Mouse (Mus musculus) right cerebral cortex, postnatal 10 days (tissue): ENCODE results near the gene Itga9.

Experiments
- DNase-seq, 2 experiments: peaks; one replicate each; pipeline ENCODE4 v3.0.0; 2021; ENCODE audit warnings: low spot score in 2 of 2

The Itga9 gene

DNA sequence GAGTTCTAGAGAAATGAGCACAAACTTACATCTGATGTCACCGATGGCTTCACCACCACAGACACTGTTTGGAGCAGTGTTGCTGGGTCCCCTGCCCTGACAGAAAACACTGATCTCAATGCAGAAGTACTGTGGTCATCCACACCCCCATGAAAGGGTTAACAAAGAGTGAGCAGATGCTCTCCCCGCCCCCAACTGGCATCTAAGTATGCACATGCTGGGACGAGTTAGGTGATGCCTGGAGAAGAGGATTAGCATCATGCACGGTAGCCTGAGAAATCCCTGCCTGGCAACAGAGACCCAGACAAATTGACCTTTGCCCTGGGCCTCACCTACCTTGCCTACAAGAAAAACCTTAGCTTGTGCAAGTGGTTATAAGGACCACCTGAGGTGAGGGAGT lies 162.1 kb downstream of the Itga9 start:
- no peak for DNase-seq

DNA sequence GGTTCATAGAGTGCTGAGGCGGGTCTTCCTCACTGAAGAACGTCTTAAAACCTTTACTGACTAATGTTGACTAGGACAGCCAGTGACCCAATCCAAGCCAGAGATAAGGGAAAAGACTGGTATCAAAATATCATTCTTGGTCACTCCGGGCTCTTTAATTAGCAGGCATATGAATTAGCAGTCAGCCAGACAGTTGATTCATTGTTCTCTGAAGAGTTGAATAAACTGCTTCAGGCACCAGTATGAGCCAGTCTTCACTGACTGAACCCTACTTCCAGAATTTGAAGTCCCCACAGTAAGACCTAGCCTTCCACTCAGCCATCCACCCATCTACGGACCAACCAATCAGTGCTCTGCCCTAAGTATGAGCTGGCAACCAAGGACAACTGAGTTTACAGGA lies 163.9 kb downstream of the Itga9 start:
- DNase-seq = no peak

DNA sequence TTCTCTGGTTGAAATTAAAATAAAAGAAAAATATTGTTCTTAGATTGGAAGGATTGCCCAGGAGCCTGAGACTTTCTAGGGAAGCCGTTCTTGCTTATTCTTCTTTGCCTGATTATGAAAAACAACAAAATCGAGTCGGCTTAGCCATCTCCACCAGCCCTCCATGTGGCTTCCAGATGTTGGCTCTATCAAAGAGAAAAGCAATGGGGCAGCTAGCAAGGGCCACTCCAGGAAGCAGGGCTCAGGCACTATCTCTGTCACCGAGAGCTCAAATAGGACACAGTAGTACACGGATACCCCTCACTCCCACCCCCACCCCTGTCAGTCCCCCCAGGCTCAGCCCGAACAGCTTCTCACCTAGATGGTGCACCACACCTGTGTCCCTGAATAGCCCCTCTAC lies 168.2 kb downstream of the Itga9 start:
- no peak for DNase-seq

DNA sequence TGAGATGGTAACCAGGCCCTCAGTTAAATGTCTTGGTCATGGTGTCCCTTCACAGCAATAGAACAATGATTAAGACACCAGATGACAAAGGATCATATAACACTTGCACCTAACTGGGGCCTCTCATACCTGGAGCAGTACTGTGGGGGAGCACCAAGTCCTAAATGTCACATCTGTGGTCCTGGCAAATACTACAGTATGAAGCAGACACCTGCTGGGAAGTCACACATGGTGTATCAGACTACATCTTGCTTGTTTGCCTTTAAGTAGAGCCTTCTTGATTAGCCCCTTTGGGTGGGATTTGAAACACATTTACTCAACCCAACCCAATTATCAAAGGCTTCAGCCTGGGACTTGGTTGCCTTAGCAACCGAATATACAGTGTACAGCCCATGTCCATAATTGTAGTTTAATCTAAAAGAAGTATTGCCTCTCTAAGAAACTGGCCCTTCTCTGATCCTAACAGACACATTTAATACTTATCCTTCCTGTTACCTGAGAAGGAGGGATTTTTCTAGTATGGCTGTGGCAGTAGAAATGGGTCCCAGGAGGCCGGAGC lies 170.5 kb downstream of the Itga9 start:
- DNase-seq = no peak

DNA sequence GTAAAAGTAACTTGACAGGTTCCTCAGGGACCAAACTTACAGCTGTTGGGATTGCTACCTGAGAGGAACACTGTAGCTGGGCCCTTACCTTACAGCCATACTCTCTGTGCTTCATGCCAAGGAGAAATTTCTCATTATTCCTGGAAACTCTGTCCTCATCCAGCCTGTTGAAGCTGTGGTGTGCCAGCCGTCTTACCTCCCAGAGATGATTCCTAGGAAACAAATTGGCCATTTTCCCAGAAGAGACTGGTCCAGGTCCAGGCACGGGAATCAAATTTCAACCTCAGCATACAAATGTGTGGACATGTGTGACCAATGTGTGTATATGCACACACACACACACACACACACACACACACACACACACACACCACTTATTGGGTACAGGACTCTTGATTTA lies 172.1 kb downstream of the Itga9 start:
- no peak for DNase-seq

DNA sequence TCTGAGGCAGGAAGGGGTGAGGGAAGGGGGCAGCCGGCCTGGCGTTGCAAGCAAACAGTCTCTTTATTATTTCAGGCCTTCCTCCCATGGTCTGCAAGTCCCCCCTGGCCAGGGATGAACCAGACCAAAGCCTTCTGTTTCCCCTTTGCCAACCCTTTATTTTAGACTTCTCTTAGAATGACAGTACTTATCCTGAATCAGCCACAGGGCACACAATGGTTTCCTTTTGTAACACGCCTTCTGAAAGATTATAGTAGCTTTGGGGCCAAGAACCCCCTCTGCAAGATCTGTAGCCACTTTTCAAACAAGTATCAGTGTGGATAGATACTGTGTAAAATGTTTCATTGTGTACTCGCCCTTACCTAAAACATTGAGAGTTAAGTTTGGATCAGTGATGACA lies 178.1 kb downstream of the Itga9 start:
- DNase-seq = no peak

DNA sequence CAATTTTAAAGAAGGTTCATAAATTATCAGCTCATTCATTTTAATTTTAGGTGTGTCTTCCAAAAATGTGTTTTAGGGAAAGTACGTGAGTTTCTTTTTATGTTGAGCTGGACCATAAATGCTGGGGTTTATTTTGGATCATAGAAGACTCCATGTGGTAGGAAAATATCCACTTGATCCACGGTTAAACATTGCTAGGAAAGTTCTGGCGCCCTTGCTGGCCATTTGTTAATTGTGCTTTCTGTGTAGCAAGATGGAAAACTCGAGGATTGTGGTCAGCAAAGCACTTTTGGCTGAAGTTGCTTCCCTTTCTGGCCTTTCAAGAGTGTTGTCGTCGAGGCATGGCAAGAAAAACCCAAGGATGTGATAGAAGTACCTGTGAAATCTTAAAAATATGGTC lies 179.3 kb downstream of the Itga9 start:
- no peak for DNase-seq

DNA sequence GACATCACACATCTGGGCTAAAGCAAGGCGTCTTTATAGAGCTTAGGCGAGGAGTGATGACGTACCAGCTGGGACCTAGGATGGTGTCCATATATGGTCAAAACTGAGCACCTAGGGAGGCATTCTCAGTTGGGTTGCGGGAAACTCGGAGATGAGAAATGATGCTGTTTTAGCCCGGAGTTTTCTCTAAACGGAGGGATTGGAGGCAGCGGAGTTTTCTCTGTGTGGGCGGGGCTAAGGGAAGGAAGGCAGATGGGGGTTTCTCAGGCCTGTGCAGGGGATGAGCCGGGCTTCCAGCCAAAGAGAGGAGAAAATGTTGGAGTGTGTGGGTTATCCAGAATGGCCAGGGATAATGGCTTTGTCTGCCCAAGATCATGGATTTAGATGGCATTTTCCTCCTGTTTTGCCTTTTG lies 182.4 kb downstream of the Itga9 start:
- peak; percentile 70 to 74 for DNase-seq

DNA sequence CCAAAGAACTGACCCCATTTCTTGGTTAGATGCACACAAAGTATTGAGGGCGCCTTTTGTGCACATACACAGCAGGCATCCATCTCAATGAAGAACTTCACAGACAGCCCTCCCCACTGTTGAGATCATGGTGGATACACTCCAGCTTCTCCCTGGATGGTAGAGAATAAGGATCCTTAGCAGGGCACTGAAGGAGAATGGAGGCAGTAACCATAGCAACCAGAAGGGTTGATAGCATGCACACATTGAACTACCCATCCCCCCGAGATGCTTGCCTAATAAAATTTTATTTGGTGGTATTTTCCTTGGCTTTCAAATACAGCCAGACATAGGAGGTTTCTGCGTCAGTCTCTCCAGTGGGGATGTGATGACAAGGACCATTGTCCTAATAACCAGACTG lies 184.7 kb downstream of the Itga9 start:
- no peak for DNase-seq

DNA sequence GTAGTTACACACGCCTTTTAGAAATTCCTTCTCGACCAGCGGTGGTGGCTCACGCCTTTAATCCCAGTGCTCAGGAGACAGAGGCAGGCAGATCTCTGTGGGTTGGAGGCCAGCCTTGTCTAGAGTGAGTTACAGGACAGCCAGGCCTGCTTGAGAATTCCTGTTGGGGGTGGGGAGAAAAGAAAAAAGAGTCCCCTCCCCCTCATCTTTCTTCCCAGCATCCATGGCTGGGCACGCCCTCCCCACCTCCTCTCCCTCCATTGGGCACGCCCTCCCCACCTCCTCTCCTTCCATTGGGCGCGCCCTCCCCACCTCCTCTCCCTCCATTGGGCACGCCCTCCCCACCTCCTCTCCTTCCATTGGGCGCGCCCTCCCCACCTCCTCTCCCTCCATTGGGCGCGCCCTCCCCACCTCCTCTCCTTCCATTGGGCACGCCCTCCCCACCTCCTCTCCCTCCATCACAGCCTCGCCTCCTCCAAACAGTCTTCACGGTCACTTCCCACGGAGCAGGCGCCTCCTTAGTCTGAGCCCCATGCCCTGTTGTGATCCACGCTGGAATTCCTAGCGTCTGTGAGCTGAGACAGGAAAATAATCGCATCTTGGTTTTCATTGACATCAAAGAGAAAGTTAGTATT lies 186.8 kb downstream of the Itga9 start:
- no peak for DNase-seq

DNA sequence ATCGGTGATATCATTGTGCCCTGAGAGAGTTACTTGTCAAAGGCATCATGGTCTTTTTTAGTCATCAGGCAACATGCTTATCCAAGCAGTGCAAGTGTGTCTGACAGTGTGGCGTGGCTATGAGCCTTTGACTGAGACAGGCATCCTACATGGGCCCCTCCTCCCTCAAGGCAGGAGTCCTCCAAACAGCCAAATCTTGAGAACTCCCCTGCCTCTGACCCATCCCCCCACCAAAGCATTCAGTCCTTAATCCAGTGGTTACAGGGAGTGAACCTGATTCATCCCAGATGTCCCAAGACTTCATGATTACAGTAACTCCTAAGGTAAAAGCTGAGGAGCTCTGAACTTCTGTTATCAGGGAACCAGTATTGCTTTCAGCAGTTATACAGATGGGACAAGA lies 188.2 kb downstream of the Itga9 start:
- DNase-seq = no peak

DNA sequence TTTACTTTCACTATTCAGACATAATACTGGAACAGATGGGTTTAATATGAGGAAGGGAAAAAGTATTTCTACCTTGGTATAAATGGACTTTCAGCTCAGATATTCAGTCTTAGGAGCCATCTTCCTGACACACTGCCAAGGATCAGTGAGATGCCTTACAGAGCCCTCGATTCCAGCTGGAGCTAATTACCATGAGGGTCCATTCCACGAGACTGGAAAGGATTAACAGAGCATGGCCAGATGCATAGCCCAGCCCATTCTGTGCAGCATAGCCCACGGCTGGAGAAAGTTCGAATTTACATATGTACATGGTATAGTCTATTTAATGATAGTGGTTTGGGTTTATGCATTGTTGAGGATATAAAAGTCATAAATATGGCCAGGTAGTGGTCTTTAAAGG lies 188.8 kb downstream of the Itga9 start:
- no peak for DNase-seq

DNA sequence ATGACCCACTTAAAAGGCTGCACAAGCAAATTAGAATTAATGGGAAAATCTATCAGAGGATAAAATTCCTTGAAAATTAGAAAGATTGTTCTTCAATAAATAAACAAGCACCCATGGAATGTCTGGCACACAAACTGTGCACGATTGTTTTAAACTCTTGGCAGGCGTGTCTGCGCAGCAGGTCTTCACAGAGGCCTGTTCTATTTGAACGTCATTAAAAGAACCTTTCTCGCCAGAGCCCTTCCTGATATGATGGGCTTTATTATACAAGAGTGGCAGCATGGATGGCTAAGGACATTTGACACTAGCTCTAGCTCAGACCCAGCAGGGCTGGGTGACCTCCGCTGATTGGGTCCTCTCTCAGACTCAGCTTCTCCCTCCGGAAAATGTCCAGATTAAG lies 192.6 kb downstream of the Itga9 start:
- no peak for DNase-seq

DNA sequence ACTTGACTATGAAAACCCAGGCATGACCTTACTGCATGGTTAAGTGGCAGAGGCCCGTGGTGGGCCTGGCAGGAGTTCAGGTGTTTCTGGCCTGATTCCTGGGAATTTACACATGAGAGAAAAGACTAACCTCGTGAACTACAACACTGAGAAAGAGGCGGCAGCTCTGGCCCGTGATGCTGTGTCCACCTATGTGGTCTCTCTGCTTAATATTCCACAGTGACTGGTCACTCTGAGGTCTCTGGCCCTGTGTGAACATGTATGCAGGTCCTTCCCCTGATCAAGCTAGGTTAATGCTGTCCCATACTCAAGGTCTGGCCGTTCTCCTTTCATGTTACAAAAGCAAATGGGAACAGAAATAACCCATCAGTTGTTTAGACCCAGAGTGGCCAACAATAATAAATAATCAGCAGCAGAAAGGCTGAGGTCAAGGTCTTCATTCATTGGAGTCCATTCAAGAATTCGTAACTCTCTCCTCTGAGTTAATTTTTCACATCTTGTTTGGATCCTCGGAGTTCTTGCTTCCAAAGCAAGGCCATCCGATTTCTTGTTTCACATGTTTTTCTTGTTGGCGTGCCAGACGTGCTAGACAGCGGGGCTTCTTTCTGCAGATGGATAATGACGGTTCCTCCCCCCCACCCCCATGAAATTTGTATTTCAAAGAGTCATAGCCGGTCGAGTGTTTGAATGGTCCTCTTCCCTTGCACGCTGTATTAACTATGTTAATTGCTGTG lies 194.9 kb downstream of the Itga9 start:
- DNase-seq = no peak

DNA sequence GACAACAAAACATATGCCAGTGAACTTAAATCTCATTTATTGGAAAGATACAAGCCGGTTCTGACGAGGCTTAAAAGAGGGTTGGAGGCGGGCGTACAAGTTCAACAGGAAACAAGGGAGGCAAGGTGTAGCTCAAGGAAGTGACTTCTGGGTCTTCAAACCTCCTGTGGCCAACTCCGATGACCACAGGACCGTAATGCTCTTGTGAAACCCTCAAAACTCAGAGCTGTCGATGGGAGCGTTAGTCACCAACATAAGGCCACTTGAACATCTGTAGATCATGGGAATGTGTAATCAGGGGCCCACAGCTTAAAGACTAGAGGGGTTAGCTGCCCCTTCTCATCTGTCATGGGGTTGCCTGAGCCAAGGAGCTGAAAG lies 195.4 kb downstream of the Itga9 start:
- no peak for DNase-seq

DNA sequence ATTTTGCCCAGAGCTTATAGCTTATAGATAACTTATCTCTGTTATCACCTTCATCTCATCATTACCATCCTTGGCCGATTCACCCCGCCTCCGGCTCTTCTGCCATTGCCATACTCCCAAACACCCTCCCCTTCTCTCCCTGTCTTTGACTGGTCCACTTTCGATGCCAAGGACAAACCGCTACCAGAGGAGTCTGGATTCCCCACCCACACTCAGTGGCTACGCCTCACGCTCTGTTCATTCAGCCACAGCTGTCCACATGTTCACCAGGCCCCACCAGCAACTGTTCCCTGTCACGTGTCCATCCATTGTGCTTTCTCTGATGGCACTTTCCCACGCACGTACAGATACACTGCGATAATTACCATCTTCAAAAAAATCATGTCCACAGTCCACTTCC lies 195.9 kb downstream of the Itga9 start:
- DNase-seq = no peak

DNA sequence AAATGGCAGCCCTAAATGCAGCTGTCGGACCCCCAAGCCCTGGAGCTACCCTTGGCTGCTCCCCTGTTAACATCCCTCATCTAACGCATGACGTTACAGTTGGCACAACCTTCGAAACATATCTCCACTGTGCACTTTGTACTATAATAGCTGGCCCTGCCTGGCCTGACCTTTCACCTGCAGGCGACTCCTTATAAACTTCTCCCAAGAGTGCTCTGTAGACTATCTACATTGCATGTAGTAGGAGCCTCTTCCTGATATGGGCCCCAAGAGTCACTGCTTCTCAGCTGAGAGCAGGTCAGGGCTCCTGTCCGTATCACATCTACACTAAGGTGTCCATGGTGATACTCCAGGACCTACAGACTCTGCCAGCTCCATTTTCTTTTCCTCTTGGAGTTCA lies 199.2 kb downstream of the Itga9 start:
- DNase-seq = no peak

DNA sequence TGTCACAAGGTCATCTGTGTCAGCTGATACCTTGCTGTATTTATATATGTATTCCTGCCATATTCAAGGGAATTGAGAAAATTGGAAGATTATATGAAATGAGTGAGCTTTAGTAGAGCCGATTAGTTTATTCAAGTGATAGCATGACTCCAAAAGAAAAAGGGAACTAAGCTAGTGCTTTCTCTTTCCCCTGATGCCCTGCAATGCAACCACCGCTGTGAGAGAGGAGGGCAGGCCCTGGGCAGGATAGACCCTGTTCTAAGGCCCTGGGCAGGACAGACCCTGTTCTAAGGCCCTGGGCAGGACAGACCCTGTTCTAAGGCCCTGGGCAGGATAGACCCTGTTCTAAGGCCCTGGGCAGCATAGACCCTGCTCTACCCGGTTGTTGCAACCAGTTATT lies 201.2 kb downstream of the Itga9 start:
- DNase-seq = no peak

DNA sequence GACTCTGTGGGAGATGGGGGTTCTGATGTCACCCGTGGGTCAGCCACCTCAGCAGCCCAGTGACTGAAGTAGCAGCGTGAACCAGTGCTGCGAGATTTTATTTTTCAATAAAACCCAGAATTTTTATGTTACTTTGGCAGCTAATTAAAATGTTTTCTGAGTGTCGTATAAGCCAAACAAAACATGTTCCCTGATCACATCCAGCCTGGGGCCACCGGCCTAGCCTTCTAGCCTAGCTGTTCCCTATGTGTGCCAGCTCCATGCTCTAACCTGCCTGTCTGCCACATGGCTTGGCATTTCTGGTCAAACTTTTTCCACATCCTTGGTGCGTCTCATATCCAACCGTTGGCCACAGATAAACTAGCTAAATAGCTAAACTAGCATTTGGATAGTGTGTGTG lies 205.7 kb downstream of the Itga9 start:
- no peak for DNase-seq

DNA sequence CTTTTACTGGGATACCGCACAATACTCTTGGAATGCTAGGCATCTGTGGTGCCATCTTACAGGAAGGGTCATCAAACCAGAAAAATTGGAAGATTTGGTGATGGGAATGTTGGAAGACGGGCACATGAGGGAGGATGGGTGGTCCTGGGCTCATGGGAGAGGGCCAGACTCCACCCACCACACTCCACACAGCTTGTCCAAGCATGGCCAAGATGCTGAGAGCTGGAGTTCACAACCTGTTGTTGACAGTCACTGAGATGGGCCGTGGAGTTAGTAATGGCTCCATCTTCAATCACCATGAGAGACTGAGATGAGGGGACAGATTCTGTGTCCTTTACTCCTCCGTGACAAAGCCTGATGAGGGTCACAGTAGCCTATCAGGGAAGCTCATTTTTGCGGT lies 207.0 kb downstream of the Itga9 start:
- no peak for DNase-seq

DNA sequence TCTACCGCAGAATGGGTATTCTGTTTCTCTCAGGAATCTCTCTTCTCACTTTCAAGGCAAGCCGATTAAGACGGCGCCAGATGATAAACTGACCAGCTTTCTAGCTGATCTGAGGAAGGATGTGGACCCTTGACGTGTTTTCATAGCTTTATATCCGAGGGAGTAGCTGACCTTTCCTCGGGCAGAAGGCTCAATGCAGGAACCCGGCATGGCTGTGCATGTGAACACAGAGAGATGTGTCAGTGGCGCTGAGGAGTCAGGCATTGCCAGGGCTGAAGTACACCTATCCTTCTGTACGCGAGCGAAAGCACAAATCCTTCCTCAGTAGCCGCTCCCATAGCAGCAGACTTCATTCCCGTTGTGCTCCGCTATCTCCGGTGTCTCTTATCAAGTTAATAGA lies 207.6 kb downstream of the Itga9 start:
- DNase-seq = no peak

DNA sequence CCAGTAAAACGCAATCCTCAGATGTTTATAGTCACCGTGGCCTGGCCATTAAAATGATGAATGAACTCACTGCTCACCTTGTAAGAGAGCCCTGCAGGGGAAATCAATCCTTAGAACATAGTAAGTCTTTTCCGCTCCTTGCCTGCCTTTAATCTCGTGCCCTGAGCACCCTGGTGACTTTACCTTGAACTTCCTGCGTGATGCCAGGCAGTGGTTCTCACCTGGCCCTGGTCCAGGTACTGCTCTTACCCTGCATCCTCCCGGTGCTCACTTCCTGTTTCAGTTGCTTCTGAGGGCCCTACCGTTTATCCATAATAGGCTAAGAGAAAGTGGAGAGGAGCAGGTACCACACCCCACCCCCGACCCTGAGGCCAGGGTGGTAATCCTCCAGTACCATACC lies 208.0 kb downstream of the Itga9 start:
- DNase-seq = no peak

DNA sequence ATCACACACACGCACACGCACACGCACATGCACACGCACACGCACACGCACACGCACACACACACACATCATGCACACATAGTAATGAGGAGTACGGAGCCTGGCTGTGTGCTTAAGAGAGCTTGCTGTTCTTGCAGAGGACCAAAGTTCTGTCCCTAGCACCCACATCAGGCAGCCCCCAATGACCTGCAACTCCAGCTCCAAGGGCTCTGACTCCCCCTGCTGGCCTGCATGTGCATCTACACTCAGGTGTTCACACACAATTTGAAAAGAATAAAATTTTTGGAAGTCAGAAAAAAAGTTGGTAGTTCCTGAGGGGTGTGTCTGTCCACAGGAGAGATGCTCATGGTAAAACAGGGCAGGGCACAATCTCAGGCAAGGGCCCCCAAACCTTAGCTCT lies 209.1 kb downstream of the Itga9 start:
- no peak for DNase-seq

DNA sequence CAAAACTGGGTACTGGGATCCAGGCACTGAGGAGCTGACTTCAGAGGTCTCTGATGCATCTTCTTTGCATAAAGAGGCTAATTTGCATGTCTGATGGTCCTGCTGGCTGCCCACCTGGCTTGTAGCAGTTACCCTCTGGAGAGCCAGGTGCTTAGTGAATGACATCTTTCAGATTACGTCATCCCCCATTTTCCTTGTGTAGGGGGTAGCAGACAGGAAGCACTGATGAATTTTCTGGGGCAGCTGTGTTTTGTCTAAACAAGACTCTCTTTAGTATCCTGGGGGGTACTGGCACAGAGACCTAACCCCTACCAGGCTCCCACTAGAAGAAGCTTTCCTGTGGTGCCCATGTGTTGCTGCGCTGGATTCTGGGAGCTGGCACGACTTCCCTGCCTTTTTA lies 212.0 kb downstream of the Itga9 start:
- peak in 1 of 2 experiments; percentile 41 for DNase-seq
